Mouse (Mus musculus): ENCODE results near the gene Large2.

- TF ChIP-seq POLR2A (IDR thresholded peaks at IDR 0.05; ENCODE audit: low read depth, low read length) (no peak), CTCF (IDR thresholded peaks at IDR 0.05; ENCODE audit: extremely low read depth, insufficient read depth, insufficient read length, insufficient replicate concordance) (no peak)
These were observed 33.8 kb upstream of the Large2 start for GRCm38 (mm10) chr2:92408309-92409045.
